Mouse (Mus musculus): ENCODE measurements at regions not wholly inside any gene's neighbourhood (a gene's known extent, or its start where the extent isn't known, plus 50 kb on each side); places are given as distances from the start of the nearest gene placed in this dataset.

GRCm38 (mm10) chr12:77071700-77072099 is 109.7 kb upstream of the Max start:
- no peak for TF ChIP-seq CTCF (IDR thresholded peaks at IDR 0.05; ENCODE audit: extremely low read depth, insufficient read length, insufficient replicate concordance, low read depth, low read length)
- TF ChIP-seq POLR2A (IDR thresholded peaks at IDR 0.05; ENCODE audit: low read depth, low read length): no peak

All from small intestine, adult 2 months (tissue).